Mouse (Mus musculus): ENCODE measurements around the gene Nras.

The Nras gene

GRCm38 (mm10) chr3:103058207-103059157 is at the start of gene Nras:
Gene Nras, plus strand, starts transcription at chr3:103058285.
- peak; percentile 98 for DNase-seq

- DNase-seq: no peak
Measured at GRCm38 (mm10) chr3:103017350-103017749, 40.7 kb upstream of the Nras start.

GRCm38 (mm10) chr3:103019462-103019861 is 38.6 kb upstream of the Nras start:
- DNase-seq: no peak

GRCm38 (mm10) chr3:103020249-103020942 is 37.7 kb upstream of the Nras start, which contains the start of gene Csde1:
Gene Csde1, plus strand, starts transcription at chr3:103020426.
- DNase-seq: peak; percentile 98

GRCm38 (mm10) chr3:103020943-103021638 is 37.0 kb upstream of the Nras start:
- DNase-seq: peak; percentile 94

- no peak for DNase-seq
Measured at GRCm38 (mm10) chr3:103026174-103026573, 31.9 kb upstream of the Nras start.

GRCm38 (mm10) chr3:103040285-103040684 is 17.8 kb upstream of the Nras start:
- DNase-seq: no peak

- no peak for DNase-seq
Measured at GRCm38 (mm10) chr3:103040861-103041379, 17.2 kb upstream of the Nras start.

- DNase-seq: no peak
Measured at GRCm38 (mm10) chr3:103056016-103056595, 2.0 kb upstream of the Nras start.

- DNase-seq: no peak
Measured at GRCm38 (mm10) chr3:103057752-103058151, 333 bp upstream of the Nras start.

- DNase-seq: no peak
Measured at GRCm38 (mm10) chr3:103066927-103067326, 8.8 kb downstream of the Nras start.

- no peak for DNase-seq
Measured at GRCm38 (mm10) chr3:103068971-103069370, 10.9 kb downstream of the Nras start.

- no peak for DNase-seq
Measured at GRCm38 (mm10) chr3:103073771-103074170, 15.7 kb downstream of the Nras start, which contains the start of gene Ampd1. Gene Ampd1, plus strand, starts transcription at chr3:103074014.

- no peak for DNase-seq
Measured at GRCm38 (mm10) chr3:103075871-103076270, 17.8 kb downstream of the Nras start.

- no peak for DNase-seq
Measured at GRCm38 (mm10) chr3:103076476-103076875, 18.4 kb downstream of the Nras start.

- no peak for DNase-seq
Measured at GRCm38 (mm10) chr3:103079301-103079700, 21.2 kb downstream of the Nras start.

GRCm38 (mm10) chr3:103081051-103081450 is 23.0 kb downstream of the Nras start:
- no peak for DNase-seq

- DNase-seq: no peak
Measured at GRCm38 (mm10) chr3:103081861-103082453, 23.9 kb downstream of the Nras start.

- DNase-seq: no peak
Measured at GRCm38 (mm10) chr3:103082761-103083160, 24.7 kb downstream of the Nras start.

- no peak for DNase-seq
Measured at GRCm38 (mm10) chr3:103085986-103086385, 27.9 kb downstream of the Nras start.

- DNase-seq: no peak
Measured at GRCm38 (mm10) chr3:103091753-103092152, 33.7 kb downstream of the Nras start.

- DNase-seq: no peak
Measured at GRCm38 (mm10) chr3:103098662-103099061, 40.6 kb downstream of the Nras start.
